Mouse (Mus musculus) left cerebral cortex, adult 2 months (tissue): Measurements from ENCODE around the gene Gm12355. TPM values are rescaled to one million over a fixed set of nuclear protein-coding genes. Genes with fewer than 3 reads are reported as not detected.
A peak's percentile ranks its signal among the peaks of the same experiment; 100 is the strongest.

Experiments used
- DNase-seq, 2 experiments: peaks; one replicate each; pipeline ENCODE4 v3.0.0; 2021 to 2022; ENCODE audit warnings: low spot score in 2 of 2, mixed read lengths in 1 of 2; ENCODE audit errors: extremely low spot score in 1 of 2
- H3K27ac ChIP-seq: fragments of 200-600 bp; 2 replicates; pipeline ENCODE4 v1.8.1; 2022
- H3K4me3 ChIP-seq: fragments of 200-600 bp; 2 replicates; pipeline ENCODE4 v1.8.1; 2022
- CTCF ChIP-seq: fragments of 200-600 bp; IDR thresholded peaks from 2 replicates; pipeline ENCODE4 v1.8.1; 2022; ENCODE audit warnings: antibody characterized with exemption, mild to moderate bottlenecking, moderate library complexity
- intact Hi-C: fragments of 180-260 bp; cut with DNase I; formaldehyde crosslinking; loops from one replicate; pipeline ENCODE4 v1.15.1; 2025
- total RNA-seq, 2 experiments: library from RNA; stranded (reverse); gene quantifications; 2 replicates each; pipeline ENCODE4 v1.2.3; 2021

Gene Gm12355
- total RNA-seq, 2 experiments from 2014 or later = 8.8 to 12.1 TPM

DNA sequence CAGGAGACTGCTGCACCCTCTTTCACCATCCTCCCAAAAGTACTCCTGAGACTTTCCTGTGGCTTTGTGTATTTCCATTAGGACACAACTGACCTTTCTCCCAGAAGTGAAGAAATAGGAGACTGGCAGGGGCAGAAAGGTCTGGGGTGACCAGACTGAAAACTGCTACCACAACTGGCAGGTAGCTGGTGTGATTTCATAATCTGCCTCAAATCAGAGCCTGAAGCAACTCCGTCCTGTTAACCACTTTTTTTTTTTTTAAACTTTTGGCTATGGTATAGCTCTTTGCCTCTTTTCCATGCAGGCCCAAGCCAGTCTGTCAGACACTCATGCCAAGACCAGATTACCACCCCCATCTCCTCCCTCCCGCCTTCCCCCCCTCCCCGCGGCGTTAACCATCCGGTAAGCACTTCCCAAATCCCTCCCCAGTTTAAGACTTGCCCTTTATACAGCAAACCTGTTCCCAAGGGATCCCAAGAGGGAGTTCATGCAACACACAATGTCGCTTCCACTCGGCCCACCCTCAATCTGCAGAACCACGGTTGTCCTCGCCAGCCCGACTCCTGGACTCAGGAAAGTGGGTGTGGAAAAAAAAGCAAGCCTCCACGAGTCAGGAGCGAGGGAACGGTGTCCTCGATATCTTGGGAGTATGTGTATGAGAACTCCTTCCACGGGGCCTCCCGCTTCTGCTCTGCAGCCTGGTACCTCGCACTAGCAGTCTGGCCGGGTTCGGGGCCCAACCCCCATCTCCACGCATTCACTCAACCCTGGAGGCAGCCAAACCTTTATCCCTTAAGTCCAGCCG lies 39.2 kb downstream of the Gm12355 start:
- DNase-seq = no peak
- TF ChIP-seq CTCF = no peak
- H3K27ac ChIP-seq = peak overlapping the region; percentile 86
- intact Hi-C loops = loop anchor here (2.0 to 5.0 kb wide), 2 partner anchors 35 to 229 kb away; partner anchors contain the start of genes Stard3 and Zpbp2
- peak overlapping the region; percentile 79 for H3K4me3 ChIP-seq

DNA sequence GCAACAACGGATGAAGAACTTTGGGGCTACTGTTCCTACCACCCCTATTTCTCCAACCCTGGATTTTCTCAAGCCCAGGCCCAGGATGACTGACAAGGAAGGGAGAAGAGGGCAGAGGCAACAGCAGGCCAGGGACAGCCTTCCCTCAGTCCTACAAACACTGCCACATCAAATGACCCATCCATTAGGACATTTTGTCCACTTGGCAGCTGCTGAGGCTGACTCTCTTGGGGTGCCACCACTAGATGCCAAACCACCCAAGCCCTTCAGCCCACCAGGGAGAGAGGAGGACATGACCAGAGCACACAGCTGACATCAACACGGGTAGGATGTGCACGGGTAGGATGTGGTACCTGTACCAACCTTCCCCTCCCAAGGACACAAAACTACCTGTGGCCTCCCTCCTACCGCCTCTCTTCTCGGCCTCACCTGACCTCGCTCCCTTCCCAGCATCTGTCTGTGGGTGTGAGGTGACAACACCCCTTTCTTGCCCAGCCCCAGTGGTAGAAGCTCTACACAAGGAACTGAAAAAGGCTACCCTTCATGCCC lies 40.8 kb downstream of the Gm12355 start:
- H3K27ac ChIP-seq = no peak overlapping the region
- DNase-seq = no peak
- intact Hi-C loops = loop anchor here (5.0 kb wide), 1 partner anchor 227 kb away; the partner anchor contains the start of gene Stard3
- TF ChIP-seq CTCF = no peak
- no peak overlapping the region for H3K4me3 ChIP-seq

DNA sequence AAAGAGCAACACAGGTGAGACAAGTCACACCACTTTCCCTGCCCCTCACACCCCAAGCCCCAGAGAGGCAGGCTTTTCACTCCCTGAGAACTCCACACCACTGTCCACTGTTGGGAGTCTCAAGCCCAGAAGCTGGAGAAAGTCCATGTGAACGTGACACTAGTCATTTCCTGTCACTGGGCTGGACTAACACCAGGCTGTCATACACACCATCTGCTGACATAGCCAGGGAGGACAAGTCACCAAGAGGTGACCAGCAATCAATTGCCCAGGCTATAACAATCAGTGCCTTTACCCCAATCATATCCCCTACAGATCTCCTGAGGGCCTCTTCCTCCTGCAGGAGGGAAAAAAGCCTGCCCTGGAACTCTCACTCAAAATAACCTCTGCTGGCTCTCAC lies 41.3 kb downstream of the Gm12355 start:
- Histone ChIP-seq H3K4me3 (no peak overlapping the region), H3K27ac (no peak overlapping the region)
- intact Hi-C loops = no loop called here
- no peak for TF ChIP-seq CTCF
- no peak for DNase-seq

DNA sequence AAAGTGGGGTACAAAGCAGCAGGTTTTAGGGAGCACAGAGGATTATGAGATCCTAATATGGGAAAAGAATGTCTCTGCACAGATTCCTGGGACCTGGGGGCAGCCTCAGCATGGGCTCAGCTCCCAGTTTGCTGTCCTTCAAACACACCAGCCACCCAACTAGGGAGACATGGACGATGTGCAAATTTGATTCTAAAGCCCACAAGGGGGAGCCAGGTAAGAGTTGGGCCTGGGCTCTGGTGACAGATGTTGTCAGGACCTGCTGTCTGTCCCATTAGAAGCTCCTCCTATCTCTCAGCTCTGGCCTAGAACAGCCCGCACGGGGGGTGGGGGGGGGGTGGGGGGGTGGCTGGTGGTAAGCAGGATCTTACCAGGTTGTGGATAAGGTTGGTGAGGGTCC lies 41.9 kb downstream of the Gm12355 start:
- Histone ChIP-seq H3K4me3 (no peak overlapping the region), H3K27ac (no peak overlapping the region)
- no peak for DNase-seq
- no peak; the same call in 1 of the 2 replicates for TF ChIP-seq CTCF
- intact Hi-C loops = no loop called here

DNA sequence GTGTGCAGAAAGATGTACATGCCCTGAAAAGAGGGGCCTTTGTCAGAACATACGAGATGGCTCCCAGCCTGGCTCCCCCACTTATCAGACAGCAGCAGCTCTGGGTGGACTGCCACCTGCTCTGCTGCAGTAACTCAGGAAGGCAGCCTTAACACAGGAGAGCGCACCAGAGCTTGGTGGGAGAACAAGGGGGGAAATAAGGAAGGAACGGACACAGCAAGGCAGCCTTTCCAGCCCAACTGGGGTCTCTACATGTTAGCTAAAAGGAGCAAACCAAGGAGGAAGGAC lies 42.3 kb downstream of the Gm12355 start:
- no peak overlapping the region for H3K27ac ChIP-seq
- intact Hi-C loops = no loop called here
- TF ChIP-seq CTCF = no peak
- no peak overlapping the region for H3K4me3 ChIP-seq
- no peak for DNase-seq

DNA sequence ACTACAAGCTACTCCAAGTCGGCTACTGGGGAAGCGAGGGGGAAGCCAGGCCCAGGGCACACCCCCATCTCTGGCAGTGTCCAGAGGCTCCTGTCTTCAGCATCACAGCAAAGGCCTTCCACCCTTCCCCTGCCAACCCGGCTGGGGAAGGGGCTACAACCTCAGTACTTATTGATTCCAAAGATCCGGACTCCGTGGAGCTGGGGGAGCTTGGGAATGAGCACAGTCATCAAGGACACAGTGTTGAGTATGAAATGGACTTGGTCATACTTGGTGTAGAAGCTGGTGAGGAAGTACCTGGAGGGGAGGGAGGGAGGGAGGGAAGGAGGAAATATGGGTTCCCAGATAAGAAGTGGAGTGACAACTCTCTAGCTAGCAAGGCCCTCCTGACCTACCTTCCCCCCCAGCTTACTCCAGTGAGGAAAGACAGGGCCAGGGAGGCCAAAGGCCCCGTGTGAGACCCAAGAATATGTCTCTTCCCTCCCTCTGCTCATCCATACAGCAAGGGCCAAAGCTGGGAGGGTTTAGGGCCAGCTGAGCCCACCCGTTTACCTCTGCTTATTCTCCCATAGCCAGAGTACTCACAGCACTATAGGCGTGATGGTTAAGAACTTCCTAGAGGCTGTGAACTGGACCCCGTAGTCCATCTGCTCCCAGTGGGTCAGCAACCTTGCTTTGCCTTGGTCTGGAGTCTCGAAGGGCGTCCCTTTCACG lies 42.8 kb downstream of the Gm12355 start:
- intact Hi-C loops = no loop called here
- no peak overlapping the region for H3K4me3 ChIP-seq
- DNase-seq = no peak
- H3K27ac ChIP-seq = no peak overlapping the region
- no peak for TF ChIP-seq CTCF

DNA sequence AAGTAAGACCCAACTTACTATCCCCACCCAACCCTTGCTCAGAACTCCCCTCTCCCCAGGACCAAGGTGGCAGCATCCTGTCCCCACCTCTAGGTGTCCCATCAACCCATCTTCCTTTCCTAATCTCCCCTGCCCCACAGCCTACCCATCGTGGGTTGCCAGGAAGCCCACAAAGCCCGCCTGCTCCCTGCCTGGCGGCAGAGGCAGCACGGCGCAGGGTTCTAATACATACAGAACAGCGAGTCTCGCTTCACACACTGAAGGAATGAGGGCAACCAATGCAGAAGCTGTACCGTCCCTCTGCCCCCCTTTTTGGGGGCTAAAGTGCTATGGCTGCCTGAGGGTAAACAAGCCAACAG lies 43.5 kb downstream of the Gm12355 start:
- no peak overlapping the region for H3K27ac ChIP-seq
- intact Hi-C loops = no loop called here
- TF ChIP-seq CTCF = no peak
- H3K4me3 ChIP-seq = no peak overlapping the region
- DNase-seq = no peak

DNA sequence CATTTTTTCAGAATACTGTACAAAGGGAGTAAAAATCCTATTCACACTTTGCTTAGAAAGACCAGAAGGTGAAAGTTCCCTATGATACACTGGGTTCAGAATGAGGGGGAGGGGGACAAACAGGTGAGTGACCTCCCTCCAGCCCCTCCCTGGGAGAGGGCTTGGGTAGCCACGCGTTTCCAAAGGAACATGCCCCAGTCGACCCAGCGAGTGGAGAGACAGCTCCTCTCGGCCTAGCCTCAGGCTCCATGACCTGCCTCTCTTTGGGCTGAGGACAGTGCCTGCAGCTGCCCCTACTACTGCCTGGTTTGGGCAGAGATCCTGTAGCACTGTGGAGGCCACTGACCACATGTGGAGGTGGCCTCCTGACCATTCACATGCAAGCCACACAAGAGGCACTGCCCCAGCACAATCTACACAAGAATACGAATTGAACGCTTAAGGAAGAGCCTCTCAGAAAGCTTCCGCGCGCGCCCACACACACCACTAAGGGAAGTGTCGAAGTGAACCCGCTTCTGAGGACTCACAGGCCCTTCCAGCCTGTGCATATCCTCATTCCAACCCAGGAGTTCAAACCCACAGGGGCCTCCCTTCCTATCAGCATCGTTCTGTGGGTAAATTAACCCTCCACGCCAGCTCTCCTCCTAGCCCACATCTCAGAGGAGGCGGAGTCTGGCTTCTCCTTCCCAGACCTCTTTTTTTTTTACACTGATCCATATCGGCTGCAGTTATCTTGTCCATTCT lies 44.0 kb downstream of the Gm12355 start:
- Histone ChIP-seq H3K27ac (no peak overlapping the region), H3K4me3 (no peak overlapping the region)
- intact Hi-C loops = no loop called here
- no peak for TF ChIP-seq CTCF
- DNase-seq = no peak

DNA sequence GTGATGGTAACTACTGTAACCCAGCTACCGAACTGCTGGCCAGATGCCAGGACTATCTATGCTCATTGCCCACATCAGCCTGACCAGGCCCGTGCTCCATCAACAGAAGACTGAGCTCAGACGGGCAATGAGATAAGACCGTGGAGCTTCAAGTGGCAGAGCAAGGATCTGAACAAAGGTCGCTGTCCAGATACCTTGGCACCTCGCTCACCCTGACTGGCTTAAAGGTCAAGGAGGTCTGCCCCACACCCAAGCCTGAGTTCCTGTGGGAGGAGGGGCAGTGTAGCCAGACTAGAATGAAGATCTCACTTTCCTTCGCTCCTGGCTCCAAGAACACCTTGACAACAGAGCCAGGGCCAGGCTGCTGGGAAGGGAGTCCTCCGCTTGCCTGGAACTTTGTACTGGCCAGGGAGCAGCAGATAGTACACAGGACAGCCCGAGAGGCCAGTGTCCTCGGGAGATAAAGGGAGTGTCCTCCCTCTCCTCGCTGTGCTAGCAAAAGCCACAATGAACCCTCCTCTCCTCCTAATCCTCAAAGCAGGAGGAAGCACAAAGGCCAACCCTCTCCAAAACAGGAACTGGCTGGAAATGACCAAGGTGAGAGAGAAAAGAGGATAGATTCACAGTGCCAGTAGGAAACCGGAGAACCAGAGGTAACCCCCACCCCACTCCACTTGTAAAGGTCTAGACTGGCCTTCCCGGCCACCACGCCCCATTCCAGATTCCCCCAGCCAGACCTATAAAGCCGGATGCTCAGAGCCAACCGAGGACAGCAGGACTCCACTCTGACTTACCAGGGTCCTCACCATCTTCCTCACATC lies 45.0 kb downstream of the Gm12355 start:
- Histone ChIP-seq H3K4me3 (no peak overlapping the region), H3K27ac (no peak overlapping the region)
- no peak for DNase-seq
- no peak for TF ChIP-seq CTCF
- intact Hi-C loops = no loop called here

DNA sequence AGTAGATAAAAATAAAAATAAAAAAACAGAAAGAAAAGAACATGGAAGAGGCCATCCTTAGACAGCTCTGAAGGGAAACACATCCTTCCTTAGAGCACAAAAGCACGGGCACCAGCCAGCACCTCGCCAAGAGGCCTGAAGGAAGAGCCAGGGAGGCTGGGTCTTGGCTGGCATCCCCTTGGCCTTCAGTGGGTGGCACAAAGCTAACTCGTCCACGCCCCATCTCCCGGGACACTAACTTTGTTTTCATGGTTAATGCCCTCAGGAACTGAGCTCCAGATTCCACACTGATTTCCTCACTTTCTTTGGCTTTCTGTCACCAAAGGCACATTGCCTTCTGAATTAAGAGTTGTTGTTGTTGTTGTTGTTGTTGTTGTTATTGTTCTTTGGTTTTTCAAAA lies 47.7 kb downstream of the Gm12355 start:
- Histone ChIP-seq H3K4me3 (no peak overlapping the region), H3K27ac (no peak overlapping the region)
- intact Hi-C loops = no loop called here
- TF ChIP-seq CTCF = no peak
- DNase-seq = no peak

Other genes with a start within 250 kb of the Gm12355 start
- gene Tcap, start 241.8 kb downstream of the Gm12355 start, total RNA-seq = 1 to 10 TPM; 8.7 to 10.0 TPM
- under 1 TPM in 1 of 2 experiments, not detected in 1; 0.51 TPM for gene Pnmt, start 239.2 kb downstream of the Gm12355 start, total RNA-seq
- 10 to 100 TPM; 10.2 to 11.9 TPM for gene Pgap3, start 225.2 kb downstream of the Gm12355 start, total RNA-seq
- 1 to 10 TPM; 1.8 to 1.9 TPM for gene Erbb2, start 213.2 kb downstream of the Gm12355 start, total RNA-seq
- gene Mien1, start 186.7 kb downstream of the Gm12355 start, total RNA-seq = 100 to 1,000 TPM; 100 to 106 TPM
- 1 to 10 TPM; 2.0 to 2.5 TPM for gene Grb7, start 179.3 kb downstream of the Gm12355 start, total RNA-seq
- under 1 TPM; 0.11 to 0.33 TPM for gene Ikzf3, start 79.6 kb downstream of the Gm12355 start, total RNA-seq
- not detected for gene Zpbp2, start 74.6 kb downstream of the Gm12355 start, total RNA-seq
- gene Ormdl3, start 38.3 kb downstream of the Gm12355 start, total RNA-seq = 10 to 100 TPM; 45.9 to 47.9 TPM
- not detected for gene Lrrc3c, start 27.4 kb downstream of the Gm12355 start, total RNA-seq
- under 1 TPM; 0.23 to 0.27 TPM for gene Gsdma3, start 699 bp upstream of the Gm12355 start, total RNA-seq
- not detected for gene Gsdma2, start 21.1 kb upstream of the Gm12355 start, total RNA-seq
- gene Gsdma, start 38.7 kb upstream of the Gm12355 start, total RNA-seq = not detected
- 100 to 1,000 TPM; 132 TPM for gene Psmd3, start 56.9 kb upstream of the Gm12355 start, total RNA-seq
- not detected for gene Csf3, start 75.6 kb upstream of the Gm12355 start, total RNA-seq
- 100 to 1,000 TPM; 126 to 134 TPM for gene Med24, start 103.8 kb upstream of the Gm12355 start, total RNA-seq
- 100 to 1,000 TPM; 730 to 768 TPM for gene Thra, start 115.0 kb upstream of the Gm12355 start, total RNA-seq
- gene Nr1d1, start 149.7 kb upstream of the Gm12355 start, total RNA-seq = 100 to 1,000 TPM in 1 of 2 experiments, 10 to 100 TPM in 1; 91.9 to 153 TPM
- 100 to 1,000 TPM; 178 to 192 TPM for gene Msl1, start 169.9 kb upstream of the Gm12355 start, total RNA-seq
- 10 to 100 TPM; 53.0 to 57.6 TPM for gene Casc3, start 179.2 kb upstream of the Gm12355 start, total RNA-seq
- gene Rapgefl1, start 211.1 kb upstream of the Gm12355 start, total RNA-seq = 100 to 1,000 TPM; 144 to 153 TPM
- 10 to 100 TPM; 72.7 to 73.9 TPM for gene Wipf2, start 238.0 kb upstream of the Gm12355 start, total RNA-seq